In genomic region chrX:102250150-102250890, GRCm38 (mm10) we compare ENCODE assay signal across 8 mouse cellular contexts. TPM values are rescaled to one million over a fixed set of nuclear protein-coding genes. Genes with fewer than 3 reads are reported as not detected.
DNase-seq lines count a peak whose midpoint lies in the region; ATAC-seq and TF ChIP-seq lines count a peak whose summit lies in the region.

No protein-coding gene starts in this region.

- no peaks in the 10 kb centered on the region for H3K36me3 ChIP-seq in kidney, embryonic 15.5 days
- H3K36me3 ChIP-seq in heart, embryonic 14.5 days (ENCODE audit: control insufficient read depth, insufficient read depth, low read length) = 0 out of 2 replicates have a peak, but pooled peaks cover 8% of the 10 kb centered on the region
- H3K36me3 ChIP-seq in limb, embryonic 12.5 days = peaks cover 4% of the 10 kb centered on the region; the same call in 1 of the 2 replicates
- no peaks in the 10 kb centered on the region for H3K36me3 ChIP-seq in neural tube, embryonic 12.5 days

- no peak overlapping the region for H3K27ac ChIP-seq in kidney, embryonic 15.5 days
- H3K27ac ChIP-seq in bone marrow macrophage, adult 2 months (ENCODE audit: insufficient read depth, low read depth, low read length) = no peak overlapping the region
- peak overlapping the region; percentile 46 to 74; a peak in 3 of 4 replicates for H3K27ac ChIP-seq in heart, embryonic 14.5 days (replicated peaks in 1 of 2; ENCODE audit: control insufficient read depth in 1 of 2, insufficient read depth in 1 of 2, low read depth in 2 of 2, low read length in 2 of 2)
- 0 out of 2 replicates have a peak overlapping the region, but pooled peaks have one; percentile 75 for H3K27ac ChIP-seq in limb, embryonic 12.5 days
- H3K27ac ChIP-seq in neural tube, embryonic 12.5 days = no peak overlapping the region

- 15% methylated on average over 60 of the region's 68 CpGs for WGBS in kidney, embryonic 15.5 days
- 13% methylated on average over 65 of the region's 68 CpGs for WGBS in heart, embryonic 14.5 days
- 11% methylated on average over 55 of the region's 68 CpGs for WGBS in limb, embryonic 12.5 days
- 12% methylated on average over 54 of the region's 68 CpGs for WGBS in neural tube, embryonic 12.5 days

- no peaks in the 10 kb centered on the region for H3K9me3 ChIP-seq in kidney, embryonic 15.5 days (replicated peaks)
- 0 out of 2 replicates have a peak, but pooled peaks cover 3% of the 10 kb centered on the region for H3K9me3 ChIP-seq in heart, embryonic 14.5 days (ENCODE audit: control insufficient read depth, low read length)
- no peaks in the 10 kb centered on the region for H3K9me3 ChIP-seq in limb, embryonic 12.5 days
- H3K9me3 ChIP-seq in neural tube, embryonic 12.5 days = no peaks in the 10 kb centered on the region

- peak overlapping the region; percentile 89 for H3K4me2 ChIP-seq in kidney, embryonic 15.5 days
- peak overlapping the region; percentile 69 for H3K4me2 ChIP-seq in heart, embryonic 14.5 days (ENCODE audit: low read length)
- peak overlapping the region; percentile 73 for H3K4me2 ChIP-seq in limb, embryonic 12.5 days
- peak overlapping the region; percentile 86 for H3K4me2 ChIP-seq in neural tube, embryonic 12.5 days (replicated peaks)

- no peak for TF ChIP-seq CTCF in bone marrow macrophage, adult 2 months (IDR thresholded peaks at IDR 0.05; ENCODE audit: low read depth, low read length)

- H3K9ac ChIP-seq in kidney, embryonic 15.5 days = peak overlapping the region; percentile 43
- H3K9ac ChIP-seq in heart, embryonic 14.5 days (ENCODE audit: low read length) = peak overlapping the region; percentile 79
- H3K9ac ChIP-seq in limb, embryonic 12.5 days (replicated peaks) = peak overlapping the region; percentile 60
- no peak overlapping the region for H3K9ac ChIP-seq in neural tube, embryonic 12.5 days

- peak overlapping the region; percentile 58 for H3K4me3 ChIP-seq in kidney, embryonic 15.5 days (replicated peaks)
- peak overlapping the region; percentile 47 for H3K4me3 ChIP-seq in bone marrow macrophage, adult 2 months (ENCODE audit: insufficient read depth, low read length)
- peak overlapping the region; percentile 57 to 60 for H3K4me3 ChIP-seq in heart, embryonic 14.5 days (ENCODE audit: control insufficient read depth in 1 of 2, insufficient read depth in 1 of 2, low read depth in 1 of 2, low read length in 2 of 2)
- peak overlapping the region; percentile 55 for H3K4me3 ChIP-seq in limb, embryonic 12.5 days (replicated peaks)
- H3K4me3 ChIP-seq in neural tube, embryonic 12.5 days = peak overlapping the region; percentile 51

- DNase-seq in kidney, adult 8-10 months = no peak
- no peak for DNase-seq in ovary, postnatal 36 days (ENCODE audit: low spot score)
- no peak for DNase-seq in frontal cortex, postnatal 10 days (ENCODE audit: low spot score in 2 of 2)

- H3K4me1 ChIP-seq in kidney, embryonic 15.5 days = peaks cover 6% of the 10 kb centered on the region
- H3K4me1 ChIP-seq in bone marrow macrophage, adult 2 months (ENCODE audit: control insufficient read depth, insufficient read depth, low read length) = peaks cover 2% of the 10 kb centered on the region; the same call in 1 of the 2 replicates
- no peaks in the 10 kb centered on the region for H3K4me1 ChIP-seq in heart, embryonic 14.5 days (ENCODE audit: control insufficient read depth in 2 of 2, insufficient read depth in 2 of 2, low read length in 2 of 2)
- H3K4me1 ChIP-seq in limb, embryonic 12.5 days (replicated peaks) = 0 out of 2 replicates have a peak, but pooled peaks cover 4% of the 10 kb centered on the region
- H3K4me1 ChIP-seq in neural tube, embryonic 12.5 days = no peaks in the 10 kb centered on the region

- H3K27me3 ChIP-seq in kidney, embryonic 15.5 days = peaks cover 80% of the 10 kb centered on the region
- H3K27me3 ChIP-seq in heart, embryonic 14.5 days (ENCODE audit: control insufficient read depth, insufficient read depth, low read length) = peaks cover 11% of the 10 kb centered on the region; the same call in 1 of the 2 replicates
- H3K27me3 ChIP-seq in limb, embryonic 12.5 days = peaks cover 80% of the 10 kb centered on the region
- H3K27me3 ChIP-seq in neural tube, embryonic 12.5 days (replicated peaks) = peaks cover 35% of the 10 kb centered on the region

- TF ChIP-seq POLR2A in bone marrow macrophage, adult 2 months (IDR thresholded peaks at IDR 0.05; ENCODE audit: borderline replicate concordance, low read depth, low read length) = no peak

- ATAC-seq in kidney, embryonic 15.5 days (replicated peaks; ENCODE audit: low FRiP score) = no peak
- no peak for ATAC-seq in heart, embryonic 14.5 days (ENCODE audit: insufficient number of reproducible peaks, insufficient read depth, low FRiP score, low read depth)
- no peak for ATAC-seq in limb, embryonic 12.5 days (ENCODE audit: insufficient number of reproducible peaks, insufficient read depth, low FRiP score, low TSS enrichment, low read depth)
- no peak for ATAC-seq in neural tube, embryonic 12.5 days (ENCODE audit: low FRiP score, low read depth)

RNA-seq across cellular contexts. Expression of gene Cited1, which starts 1.7 kb away (rescaled TPM):
- 153 and 155 TPM in 2 replicates for polyA plus RNA-seq in kidney, embryonic 15.5 days (2015; fragmentation: Nextera tagmentation; extraction: Ambion mirVana)
- polyA plus RNA-seq in bone marrow macrophage, adult 2 months (2012; ENCODE audit: insufficient read depth, insufficient read length, missing spikeins) = not detected in 2 replicates
- polyA plus RNA-seq in heart, embryonic 14.5 days (2014; fragmentation: Nextera tagmentation; extraction: Ambion mirVana) = 539 and 602 TPM in 2 replicates
- polyA plus RNA-seq in limb, embryonic 12.5 days (2016; fragmentation: Nextera tagmentation; extraction: Ambion mirVana) = 40.0 and 41.2 TPM in 2 replicates
- polyA plus RNA-seq in neural tube, embryonic 12.5 days (2016; fragmentation: Nextera tagmentation; extraction: Ambion mirVana) = 3.9 and 7.2 TPM in 2 replicates

Comparison
In these comparisons a context has a peak if more than half of its experiments do, and no peak if none do; other contexts are left out.
1. H3K27ac ChIP-seq: peak in heart, embryonic 14.5 days (2 of 2) and limb, embryonic 12.5 days (single experiment); none in kidney, embryonic 15.5 days (single experiment), bone marrow macrophage, adult 2 months (single experiment) and neural tube, embryonic 12.5 days (single experiment).
2. Peak in every context shown above with its lines, with median percentiles within 50 percentile points of each other: H3K4me2 ChIP-seq and H3K4me3 ChIP-seq.